Mouse (Mus musculus): ENCODE data around the gene Gm10203. TPM values are rescaled to one million over a fixed set of nuclear protein-coding genes. Genes with fewer than 3 reads are reported as not detected.
"Not testable (repeated sequence)": the region's sequence is repeated elsewhere in the genome, so short reads cannot be mapped to it uniquely, and the experiment has no call there.

The Gm10203 gene
- polyA plus RNA-seq, 1 experiment from 2014 or later, result not detected

DNA sequence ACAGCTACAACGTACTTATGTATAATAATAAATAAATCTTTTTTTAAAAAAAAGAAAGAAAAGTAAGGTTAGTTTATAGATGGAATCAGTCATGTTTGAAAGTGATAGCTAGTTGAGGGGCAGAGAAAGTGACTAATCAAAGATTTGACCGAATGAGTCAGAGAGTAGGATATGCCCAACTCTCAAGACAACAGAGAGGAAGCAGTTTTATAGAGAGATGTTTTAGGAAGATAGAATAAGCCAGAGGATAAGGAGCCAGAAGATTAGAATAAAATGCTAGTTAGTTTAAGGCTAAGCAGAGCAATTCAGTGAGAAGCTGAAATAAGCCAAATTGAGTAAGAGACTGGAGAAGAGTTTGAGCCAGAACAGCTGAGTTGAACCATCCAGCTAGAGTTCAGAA, 22.1 kb downstream of the Gm10203 start:
- WGBS, result 87% methylated on average over 2 of the region's 2 CpGs
- no peak overlapping the region for H3K4me2 ChIP-seq (ENCODE audit: low read length)
- H3K4me3 ChIP-seq (ENCODE audit: control insufficient read depth in 1 of 2, insufficient read depth in 1 of 2, low read depth in 1 of 2, low read length in 2 of 2), result no peak overlapping the region
- ATAC-seq (ENCODE audit: insufficient number of reproducible peaks, insufficient read depth, low FRiP score, low read depth), result no peak
- no peaks in the 10 kb centered on the region for H3K27me3 ChIP-seq (ENCODE audit: control insufficient read depth, insufficient read depth, low read length)
- no peaks in the 10 kb centered on the region for H3K9me3 ChIP-seq (ENCODE audit: control insufficient read depth, low read length)
- no peak overlapping the region for H3K9ac ChIP-seq (ENCODE audit: low read length)
- H3K36me3 ChIP-seq (ENCODE audit: control insufficient read depth, insufficient read depth, low read length), result peaks cover 16% of the 10 kb centered on the region
- no peak overlapping the region for H3K27ac ChIP-seq (replicated peaks in 1 of 2; ENCODE audit: control insufficient read depth in 1 of 2, insufficient read depth in 1 of 2, low read depth in 2 of 2, low read length in 2 of 2)
- peaks cover 7 to 14% of the 10 kb centered on the region in 2 experiments; a peak in 3 of 4 replicates for H3K4me1 ChIP-seq (ENCODE audit: control insufficient read depth in 2 of 2, insufficient read depth in 2 of 2, low read length in 2 of 2)

DNA sequence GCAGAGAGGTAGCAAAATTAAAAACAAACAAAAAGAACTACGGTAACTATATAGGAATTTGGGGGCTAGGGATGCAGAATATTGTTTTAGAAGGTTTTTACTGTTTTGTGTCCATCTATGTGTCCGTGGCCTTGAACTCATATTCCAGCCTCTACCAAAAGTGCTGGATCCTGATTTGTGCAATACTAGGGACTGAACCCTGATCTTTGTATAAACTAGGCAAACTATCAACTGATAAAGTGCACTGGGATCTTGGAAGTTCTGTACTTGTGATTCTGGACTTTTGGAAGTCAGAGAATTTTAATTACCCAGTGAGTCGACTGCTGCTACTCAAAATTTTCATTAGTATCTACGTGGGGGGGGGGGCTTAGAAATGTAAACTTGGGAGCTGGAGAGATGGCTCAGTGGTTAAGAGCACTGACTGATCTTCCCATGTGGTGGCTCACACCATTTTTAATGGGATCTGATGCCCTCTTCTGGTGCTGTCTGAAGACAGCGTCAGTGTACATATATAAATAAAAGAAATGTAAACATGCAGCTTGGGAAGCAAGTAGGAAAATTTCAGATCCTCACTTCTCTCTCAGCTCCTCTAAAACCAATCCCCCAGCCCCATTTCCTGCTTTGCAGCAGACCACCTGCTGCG, 23.6 kb downstream of the Gm10203 start:
- no peaks in the 10 kb centered on the region for H3K27me3 ChIP-seq (ENCODE audit: control insufficient read depth, insufficient read depth, low read length)
- no peak overlapping the region for H3K4me2 ChIP-seq (ENCODE audit: low read length)
- H3K4me3 ChIP-seq (ENCODE audit: control insufficient read depth in 1 of 2, insufficient read depth in 1 of 2, low read depth in 1 of 2, low read length in 2 of 2), result no peak overlapping the region
- no peaks in the 10 kb centered on the region for H3K9me3 ChIP-seq (ENCODE audit: control insufficient read depth, low read length)
- H3K36me3 ChIP-seq (ENCODE audit: control insufficient read depth, insufficient read depth, low read length), result peaks cover 27% of the 10 kb centered on the region
- H3K4me1 ChIP-seq (ENCODE audit: control insufficient read depth in 2 of 2, insufficient read depth in 2 of 2, low read length in 2 of 2), result peaks cover 7 to 14% of the 10 kb centered on the region in 2 experiments; a peak in 3 of 4 replicates
- no peak overlapping the region for H3K27ac ChIP-seq (replicated peaks in 1 of 2; ENCODE audit: control insufficient read depth in 1 of 2, insufficient read depth in 1 of 2, low read depth in 2 of 2, low read length in 2 of 2)
- 33% methylated on average over 6 of the region's 6 CpGs for WGBS
- no peak for ATAC-seq (ENCODE audit: insufficient number of reproducible peaks, insufficient read depth, low FRiP score, low read depth)
- no peak overlapping the region for H3K9ac ChIP-seq (ENCODE audit: low read length)

- no peak for ATAC-seq (ENCODE audit: insufficient number of reproducible peaks, insufficient read depth, low FRiP score, low read depth)
- H3K4me3 ChIP-seq (ENCODE audit: control insufficient read depth in 1 of 2, insufficient read depth in 1 of 2, low read depth in 1 of 2, low read length in 2 of 2), result no peak overlapping the region
- peaks cover 34% of the 10 kb centered on the region for H3K36me3 ChIP-seq (ENCODE audit: control insufficient read depth, insufficient read depth, low read length)
- H3K4me2 ChIP-seq (ENCODE audit: low read length), result no peak overlapping the region
- no peaks in the 10 kb centered on the region for H3K9me3 ChIP-seq (ENCODE audit: control insufficient read depth, low read length)
- no peak overlapping the region for H3K9ac ChIP-seq (ENCODE audit: low read length)
- no peak overlapping the region for H3K27ac ChIP-seq (replicated peaks in 1 of 2; ENCODE audit: control insufficient read depth in 1 of 2, insufficient read depth in 1 of 2, low read depth in 2 of 2, low read length in 2 of 2)
- peaks cover 7 to 14% of the 10 kb centered on the region in 2 experiments; a peak in 3 of 4 replicates for H3K4me1 ChIP-seq (ENCODE audit: control insufficient read depth in 2 of 2, insufficient read depth in 2 of 2, low read length in 2 of 2)
- 16% methylated on average over 8 of the region's 8 CpGs for WGBS
- no peaks in the 10 kb centered on the region for H3K27me3 ChIP-seq (ENCODE audit: control insufficient read depth, insufficient read depth, low read length)
Observed at GRCm38 (mm10) chr6:149154116-149155030, 24.4 kb downstream of the Gm10203 start.

GRCm38 (mm10) chr6:149155031-149155841, 25.3 kb downstream of the Gm10203 start:
- H3K9me3 ChIP-seq (ENCODE audit: control insufficient read depth, low read length), result no peaks in the 10 kb centered on the region
- no peak for ATAC-seq (ENCODE audit: insufficient number of reproducible peaks, insufficient read depth, low FRiP score, low read depth)
- no peak overlapping the region for H3K4me3 ChIP-seq (ENCODE audit: control insufficient read depth in 1 of 2, insufficient read depth in 1 of 2, low read depth in 1 of 2, low read length in 2 of 2)
- 35% methylated on average over 3 of the region's 3 CpGs for WGBS
- no peak overlapping the region for H3K9ac ChIP-seq (ENCODE audit: low read length)
- no peak overlapping the region for H3K27ac ChIP-seq (replicated peaks in 1 of 2; ENCODE audit: control insufficient read depth in 1 of 2, insufficient read depth in 1 of 2, low read depth in 2 of 2, low read length in 2 of 2)
- no peaks in the 10 kb centered on the region for H3K27me3 ChIP-seq (ENCODE audit: control insufficient read depth, insufficient read depth, low read length)
- no peak overlapping the region for H3K4me2 ChIP-seq (ENCODE audit: low read length)
- H3K4me1 ChIP-seq (ENCODE audit: control insufficient read depth in 2 of 2, insufficient read depth in 2 of 2, low read length in 2 of 2), result peaks cover 7 to 14% of the 10 kb centered on the region in 2 experiments; a peak in 3 of 4 replicates
- peaks cover 35% of the 10 kb centered on the region for H3K36me3 ChIP-seq (ENCODE audit: control insufficient read depth, insufficient read depth, low read length)

DNA sequence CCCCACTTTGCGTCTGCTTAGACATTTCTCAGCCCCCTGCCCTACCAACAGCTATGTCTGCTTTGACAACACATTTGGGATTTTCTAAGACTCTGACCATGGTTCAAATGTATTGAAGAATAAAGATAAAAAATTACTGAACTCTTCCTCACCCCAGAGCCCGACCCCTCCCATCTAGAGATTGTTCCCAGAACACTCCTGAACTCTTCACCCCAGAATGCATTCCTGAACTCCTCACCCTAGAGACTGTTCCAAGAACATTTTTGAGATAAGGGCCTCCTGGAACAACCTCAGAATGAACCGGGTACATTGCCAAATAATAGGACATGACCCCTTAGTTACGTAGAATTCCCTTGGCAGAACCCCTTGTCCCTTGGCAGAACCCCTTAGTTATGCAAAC, 37.1 kb downstream of the Gm10203 start:
- not testable (repeated sequence) for H3K4me2 ChIP-seq (ENCODE audit: low read length); H3K4me1 ChIP-seq (ENCODE audit: control insufficient read depth in 2 of 2, insufficient read depth in 2 of 2, low read length in 2 of 2); H3K4me3 ChIP-seq (ENCODE audit: control insufficient read depth in 1 of 2, insufficient read depth in 1 of 2, low read depth in 1 of 2, low read length in 2 of 2); H3K9me3 ChIP-seq (ENCODE audit: control insufficient read depth, low read length); H3K9ac ChIP-seq (ENCODE audit: low read length); H3K27ac ChIP-seq (replicated peaks in 1 of 2; ENCODE audit: control insufficient read depth in 1 of 2, insufficient read depth in 1 of 2, low read depth in 2 of 2, low read length in 2 of 2); H3K27me3 ChIP-seq (ENCODE audit: control insufficient read depth, insufficient read depth, low read length); ATAC-seq (ENCODE audit: insufficient number of reproducible peaks, insufficient read depth, low FRiP score, low read depth)
- WGBS, result 42% methylated on average over 3 of the region's 4 CpGs
- peaks cover 52% of the 10 kb centered on the region for H3K36me3 ChIP-seq (ENCODE audit: control insufficient read depth, insufficient read depth, low read length)

- no peak overlapping the region for H3K4me2 ChIP-seq (ENCODE audit: low read length)
- no peak overlapping the region for H3K9ac ChIP-seq (ENCODE audit: low read length)
- H3K36me3 ChIP-seq (ENCODE audit: control insufficient read depth, insufficient read depth, low read length), result peaks cover 46% of the 10 kb centered on the region
- 91% methylated on average over 1 of the region's 1 CpGs for WGBS
- H3K4me3 ChIP-seq (ENCODE audit: control insufficient read depth in 1 of 2, insufficient read depth in 1 of 2, low read depth in 1 of 2, low read length in 2 of 2), result no peak overlapping the region
- ATAC-seq (ENCODE audit: insufficient number of reproducible peaks, insufficient read depth, low FRiP score, low read depth), result no peak
- H3K9me3 ChIP-seq (ENCODE audit: control insufficient read depth, low read length), result peaks cover 7% of the 10 kb centered on the region
- H3K4me1 ChIP-seq (ENCODE audit: control insufficient read depth in 2 of 2, insufficient read depth in 2 of 2, low read length in 2 of 2), result no peaks in the 10 kb centered on the region
- no peak overlapping the region for H3K27ac ChIP-seq (replicated peaks in 1 of 2; ENCODE audit: control insufficient read depth in 1 of 2, insufficient read depth in 1 of 2, low read depth in 2 of 2, low read length in 2 of 2)
- H3K27me3 ChIP-seq (ENCODE audit: control insufficient read depth, insufficient read depth, low read length), result no peaks in the 10 kb centered on the region
Observed at GRCm38 (mm10) chr6:149167672-149168071, 37.7 kb downstream of the Gm10203 start.

- WGBS, result 93% methylated on average over 2 of the region's 2 CpGs
- H3K27me3 ChIP-seq (ENCODE audit: control insufficient read depth, insufficient read depth, low read length), result no peaks in the 10 kb centered on the region
- no peak overlapping the region for H3K4me2 ChIP-seq (ENCODE audit: low read length)
- no peak overlapping the region for H3K27ac ChIP-seq (replicated peaks in 1 of 2; ENCODE audit: control insufficient read depth in 1 of 2, insufficient read depth in 1 of 2, low read depth in 2 of 2, low read length in 2 of 2)
- no peak overlapping the region for H3K4me3 ChIP-seq (ENCODE audit: control insufficient read depth in 1 of 2, insufficient read depth in 1 of 2, low read depth in 1 of 2, low read length in 2 of 2)
- no peak overlapping the region for H3K9ac ChIP-seq (ENCODE audit: low read length)
- no peaks in the 10 kb centered on the region for H3K4me1 ChIP-seq (ENCODE audit: control insufficient read depth in 2 of 2, insufficient read depth in 2 of 2, low read length in 2 of 2)
- peaks cover 7% of the 10 kb centered on the region for H3K9me3 ChIP-seq (ENCODE audit: control insufficient read depth, low read length)
- no peak for ATAC-seq (ENCODE audit: insufficient number of reproducible peaks, insufficient read depth, low FRiP score, low read depth)
- H3K36me3 ChIP-seq (ENCODE audit: control insufficient read depth, insufficient read depth, low read length), result peaks cover 45% of the 10 kb centered on the region
Observed at GRCm38 (mm10) chr6:149168436-149168835, 38.5 kb downstream of the Gm10203 start.

Data from heart, embryonic 14.5 days (tissue).